Mouse (Mus musculus): ENCODE results near the gene Dynlt3.
"Not testable (repeated sequence)": the region's sequence is repeated elsewhere in the genome, so short reads cannot be mapped to it uniquely, and the experiment has no call there.

Dynlt3 gene

GRCm38 (mm10) chrX:9662391-9663111 lies at the start of gene Dynlt3:
Gene Dynlt3 (minus strand): TSS chrX:9663003.
- peak; percentile 67 for DNase-seq

- DNase-seq, result no peak
These were observed 37.0 kb upstream of the Dynlt3 start for GRCm38 (mm10) chrX:9699815-9700214.

DNA sequence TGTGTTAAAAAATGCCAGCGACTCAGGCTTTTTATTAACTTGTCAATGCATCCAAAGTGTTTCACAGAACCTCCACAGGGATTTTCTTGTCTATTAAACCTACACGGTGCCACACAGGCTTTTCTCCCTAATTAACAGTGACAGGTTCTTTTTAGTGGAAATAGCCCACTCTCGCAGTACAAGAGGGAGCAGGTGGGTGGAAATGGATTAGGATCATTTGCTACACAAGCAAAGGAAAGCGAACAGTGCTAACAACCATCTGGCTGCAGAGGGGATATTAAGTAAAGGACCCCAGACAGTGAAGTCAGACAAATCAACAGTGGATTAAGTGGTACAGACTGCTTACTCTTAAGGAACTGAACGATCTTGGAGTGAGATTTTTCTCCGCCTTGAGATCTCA lies 33.2 kb upstream of the Dynlt3 start:
- no peak for DNase-seq

GRCm38 (mm10) chrX:9672040-9672439 lies 9.2 kb upstream of the Dynlt3 start:
- DNase-seq, result no peak

DNA sequence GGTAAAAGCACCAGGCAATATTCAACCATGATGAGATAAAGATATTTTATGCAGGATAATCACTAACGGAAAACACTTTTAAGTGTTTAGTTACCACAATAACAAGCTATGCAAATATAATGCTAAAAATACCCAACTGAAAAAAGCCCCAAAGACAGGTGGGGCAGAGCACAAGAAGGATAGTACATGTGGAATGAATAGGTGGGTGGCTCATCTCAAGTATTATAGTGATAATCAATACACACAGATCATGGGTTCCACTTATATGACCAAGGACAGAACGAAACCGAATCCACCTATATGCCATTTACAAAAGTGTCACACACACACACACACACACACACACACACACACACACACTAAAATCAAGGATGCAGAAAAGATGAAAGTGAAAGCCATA lies 8.6 kb upstream of the Dynlt3 start:
- DNase-seq, result no peak

DNA sequence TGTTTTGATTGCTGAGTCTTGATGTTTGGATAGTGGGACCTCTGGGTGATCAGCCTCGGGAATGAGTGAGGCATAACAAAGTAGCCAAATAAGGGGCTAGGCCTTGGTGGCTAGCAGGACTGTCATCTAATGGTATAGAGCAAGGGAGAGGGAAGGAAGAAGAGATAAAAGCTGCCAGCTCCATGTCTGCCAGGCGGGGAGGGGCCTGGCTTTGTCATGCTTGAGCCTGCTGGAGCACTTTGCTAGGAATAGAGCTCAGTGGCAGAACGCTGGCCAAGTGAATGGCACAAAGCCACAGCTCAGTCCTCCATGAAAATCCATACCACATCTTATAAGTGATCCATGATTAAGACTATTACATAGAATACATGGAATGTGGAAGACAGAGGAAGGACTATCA lies 10.0 kb downstream of the Dynlt3 start:
- DNase-seq, result no peak

GRCm38 (mm10) chrX:9640594-9640993 lies 22.2 kb downstream of the Dynlt3 start:
- not testable (repeated sequence) for DNase-seq

- not testable (repeated sequence) for DNase-seq
These were observed 22.7 kb downstream of the Dynlt3 start for GRCm38 (mm10) chrX:9640126-9640525.
